Mouse (Mus musculus) megakaryocyte, embryonic 14.5 days (primary cell): ENCODE measurements around the gene Atf6b.

Source experiments
- FLI1 ChIP-seq: IDR thresholded peaks from 2 replicates; pipeline ENCODE4 v1.6.1; 2012; ENCODE audit warnings: low read length, inconsistent platforms, mixed read lengths
- GATA1 ChIP-seq: IDR thresholded peaks from 3 replicates; pipeline ENCODE4 v1.6.1; 2012; ENCODE audit warnings: mixed read lengths, low read length, inconsistent platforms, borderline replicate concordance

DNA sequence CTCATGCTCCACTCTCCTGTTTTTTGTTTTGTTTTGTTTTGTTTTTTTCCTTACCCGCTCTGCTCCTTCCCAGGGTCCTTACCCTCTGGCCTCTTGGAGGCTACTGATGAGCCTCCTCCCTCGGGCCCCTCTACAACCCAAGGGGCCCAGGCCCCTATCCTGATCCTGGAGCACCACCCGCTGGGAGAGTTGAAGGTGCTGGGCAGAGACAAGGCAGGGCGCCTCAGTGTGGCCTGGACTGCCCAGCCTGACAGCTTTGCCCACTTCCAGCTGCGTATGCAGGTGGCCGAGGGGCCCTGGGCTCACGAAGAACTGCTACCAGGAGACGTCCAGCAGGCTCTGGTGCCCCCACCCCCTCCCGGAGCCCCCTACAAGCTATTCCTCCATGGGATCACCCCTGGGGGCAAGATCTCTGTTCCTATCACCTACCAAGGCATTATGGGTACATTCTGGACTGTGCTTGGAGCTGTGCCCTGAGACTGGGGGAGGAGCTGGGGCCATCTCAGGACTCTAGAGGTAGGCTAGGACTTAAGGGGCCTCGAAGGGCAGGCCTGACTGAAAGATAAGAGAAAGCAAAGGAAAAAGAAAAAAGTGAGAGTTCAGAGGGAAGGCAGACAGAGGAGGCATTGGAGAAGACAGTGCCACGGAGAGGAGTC, 35.1 kb downstream of the Atf6b start:
- TF ChIP-seq GATA1 = no peak
- TF ChIP-seq FLI1 = no peak
